Mouse (Mus musculus) liver, embryonic 11.5 days (tissue): ENCODE data around the gene Hist1h2af. TPM values are rescaled to one million over a fixed set of nuclear protein-coding genes. Genes with fewer than 3 reads are reported as not detected.

Source experiments
- ATAC-seq: fragments of 200-750 bp; cut with Nextera tagmentation; replicated peaks from 2 replicates; pipeline ENCODE4 v1.8.0; 2017; ENCODE audit warnings: moderate number of reproducible peaks, mild to moderate bottlenecking, moderate TSS enrichment, moderate library complexity; ENCODE audit not compliant: low FRiP score
- DNase-seq: peaks from one replicate; pipeline ENCODE4 v3.0.0-alpha.2; 2017; ENCODE audit warnings: low spot score
- H3K27ac ChIP-seq: fragments of 300-500 bp; sonication (generic); 2 replicates; pipeline ENCODE4 v1.5.1; 2014; ENCODE audit warnings: mild to moderate bottlenecking, low read depth, low read length, control low read depth
- H3K27me3 ChIP-seq: fragments of 300-500 bp; sonication (generic); replicated peaks from 2 replicates; pipeline ENCODE4 v1.6.1; 2014; ENCODE audit warnings: low read length, mixed read lengths; ENCODE audit not compliant: control insufficient read depth, insufficient read depth
- H3K36me3 ChIP-seq: fragments of 300-500 bp; sonication (generic); 2 replicates; pipeline ENCODE4 v1.6.1; 2014; ENCODE audit warnings: mild to moderate bottlenecking, low read length, moderate library complexity, mixed read lengths; ENCODE audit not compliant: control insufficient read depth, insufficient read depth
- H3K4me1 ChIP-seq: fragments of 300-500 bp; sonication (generic); replicated peaks from 2 replicates; pipeline ENCODE4 v1.6.1; 2014; ENCODE audit warnings: low read length, mixed read lengths; ENCODE audit not compliant: control insufficient read depth, insufficient read depth
- H3K4me2 ChIP-seq: fragments of 300-500 bp; sonication (generic); 2 replicates; pipeline ENCODE4 v1.6.1; 2014; ENCODE audit warnings: mild to moderate bottlenecking, control low read depth, moderate library complexity
- H3K4me3 ChIP-seq: fragments of 300-500 bp; sonication (generic); 2 replicates; pipeline ENCODE4 v1.5.1; 2014; ENCODE audit warnings: low read depth, low read length, control low read depth
- H3K9ac ChIP-seq: fragments of 300-500 bp; sonication (generic); 2 replicates; pipeline ENCODE4 v1.6.1; 2014; ENCODE audit warnings: low read depth, low read length, control low read depth
- H3K9me3 ChIP-seq: fragments of 300-500 bp; sonication (generic); 2 replicates; pipeline ENCODE4 v1.6.1; 2016; ENCODE audit warnings: low read length, inconsistent platforms, mixed read lengths; ENCODE audit not compliant: control insufficient read depth
- WGBS: fragments of 180-500 bp; shearing (Covaris S2); extraction: QIAGEN DNeasy Blood & Tissue Kit; methylation state at CpG from one replicate; pipeline ENCODE4 v1.1.7; 2014; 5-methylcytosine and 5-hydroxymethylcytosine counted together
- polyA plus RNA-seq: library from polyadenylated mRNA; unstranded; fragments of >200 nt; fragmentation: Nextera tagmentation; extraction: Ambion mirVana; gene quantifications from 2 replicates; pipeline ENCODE4 v1.2.1, GENCODE M21; 2014

The Hist1h2af gene
- polyA plus RNA-seq, 1 experiment from 2014 or later = 5.1 TPM

- Histone ChIP-seq H3K9ac (no peak overlapping the region), H3K4me2 (peak overlapping the region; percentile 90), H3K27me3 (no peaks in the 10 kb centered on the region), H3K9me3 (no peaks in the 10 kb centered on the region), H3K27ac (peak overlapping the region; percentile 42; the same call in 1 of the 2 replicates), H3K4me1 (peaks cover 36% of the 10 kb centered on the region), H3K4me3 (peak overlapping the region; percentile 48), H3K36me3 (no peaks in the 10 kb centered on the region)
- 2% methylated on average over 13 of the region's 13 CpGs for WGBS
- peak; percentile 77 for DNase-seq
- peak; percentile 58 for ATAC-seq
These were observed 27.4 kb upstream of the Hist1h2af start for GRCm38 (mm10) chr13:23506351-23506750.

- Histone ChIP-seq H3K36me3 (no peaks in the 10 kb centered on the region), H3K9ac (0 out of 2 replicates have a peak overlapping the region, but pooled peaks have one; percentile 31), H3K4me3 (peak overlapping the region; percentile 48), H3K27ac (peak overlapping the region; percentile 42; the same call in 1 of the 2 replicates), H3K27me3 (no peaks in the 10 kb centered on the region), H3K4me2 (peak overlapping the region; percentile 90), H3K9me3 (no peaks in the 10 kb centered on the region), H3K4me1 (peaks cover 33% of the 10 kb centered on the region)
- ATAC-seq (peak; percentile 71), DNase-seq (peak; percentile 85)
- 8% methylated on average over 14 of the region's 14 CpGs for WGBS
These were observed 26.7 kb upstream of the Hist1h2af start for GRCm38 (mm10) chr13:23506819-23507515.

- DNase-seq = no peak
- Histone ChIP-seq H3K36me3 (no peaks in the 10 kb centered on the region), H3K4me3 (no peak overlapping the region), H3K9me3 (no peaks in the 10 kb centered on the region), H3K9ac (no peak overlapping the region), H3K4me2 (peak overlapping the region; percentile 3; the same call in 1 of the 2 replicates), H3K27me3 (no peaks in the 10 kb centered on the region), H3K27ac (no peak overlapping the region), H3K4me1 (peaks cover 18% of the 10 kb centered on the region)
- 31% methylated on average over 1 of the region's 1 CpGs for WGBS
- ATAC-seq = no peak
These were observed 23.6 kb upstream of the Hist1h2af start for GRCm38 (mm10) chr13:23510127-23510526.

GRCm38 (mm10) chr13:23513517-23513916 is 20.2 kb upstream of the Hist1h2af start:
- no peaks in the 10 kb centered on the region for H3K27me3 ChIP-seq
- H3K9ac ChIP-seq = no peak overlapping the region
- ATAC-seq = no peak
- H3K9me3 ChIP-seq = no peaks in the 10 kb centered on the region
- no peaks in the 10 kb centered on the region for H3K36me3 ChIP-seq
- 85% methylated on average over 1 of the region's 1 CpGs for WGBS
- H3K4me2 ChIP-seq = no peak overlapping the region
- H3K27ac ChIP-seq = no peak overlapping the region
- no peak for DNase-seq
- no peak overlapping the region for H3K4me3 ChIP-seq
- peaks cover 3% of the 10 kb centered on the region; the same call in 1 of the 2 replicates for H3K4me1 ChIP-seq

GRCm38 (mm10) chr13:23515281-23515680 is 18.4 kb upstream of the Hist1h2af start:
- ATAC-seq = no peak
- DNase-seq = no peak
- 66% methylated on average over 5 of the region's 5 CpGs for WGBS
- H3K4me3 ChIP-seq = no peak overlapping the region
- H3K27me3 ChIP-seq = no peaks in the 10 kb centered on the region
- H3K36me3 ChIP-seq = no peaks in the 10 kb centered on the region
- no peak overlapping the region for H3K27ac ChIP-seq
- peaks cover 8% of the 10 kb centered on the region for H3K4me1 ChIP-seq
- no peak overlapping the region for H3K9ac ChIP-seq
- no peaks in the 10 kb centered on the region for H3K9me3 ChIP-seq
- H3K4me2 ChIP-seq = no peak overlapping the region

- Histone ChIP-seq H3K4me3 (peak overlapping the region; percentile 59), H3K9ac (peak overlapping the region; percentile 50), H3K4me2 (peak overlapping the region; percentile 92), H3K36me3 (no peaks in the 10 kb centered on the region), H3K27ac (no peak overlapping the region), H3K4me1 (peaks cover 11% of the 10 kb centered on the region), H3K9me3 (no peaks in the 10 kb centered on the region), H3K27me3 (no peaks in the 10 kb centered on the region)
- WGBS = 55% methylated on average over 15 of the region's 15 CpGs
- DNase-seq (no peak), ATAC-seq (no peak)
These were observed 17.7 kb upstream of the Hist1h2af start for GRCm38 (mm10) chr13:23515826-23516620.

- no peaks in the 10 kb centered on the region for H3K9me3 ChIP-seq
- peak overlapping the region; percentile 92 for H3K4me2 ChIP-seq
- peaks cover 13% of the 10 kb centered on the region for H3K4me1 ChIP-seq
- no peaks in the 10 kb centered on the region for H3K27me3 ChIP-seq
- peak overlapping the region; percentile 70 for H3K27ac ChIP-seq
- WGBS = under 1% methylated on average over 19 of the region's 19 CpGs
- H3K4me3 ChIP-seq = peak overlapping the region; percentile 59
- DNase-seq = no peak
- no peaks in the 10 kb centered on the region for H3K36me3 ChIP-seq
- H3K9ac ChIP-seq = peak overlapping the region; percentile 64; the same call in 1 of the 2 replicates
- peak; percentile 57 for ATAC-seq
These were observed 16.7 kb upstream of the Hist1h2af start for GRCm38 (mm10) chr13:23516822-23517602.

GRCm38 (mm10) chr13:23517603-23518294 is 16.0 kb upstream of the Hist1h2af start:
- Histone ChIP-seq H3K9me3 (no peaks in the 10 kb centered on the region), H3K36me3 (no peaks in the 10 kb centered on the region), H3K27ac (peak overlapping the region; percentile 70), H3K4me1 (peaks cover 16% of the 10 kb centered on the region), H3K9ac (peak overlapping the region; percentile 64), H3K4me2 (peak overlapping the region; percentile 92), H3K27me3 (no peaks in the 10 kb centered on the region), H3K4me3 (peak overlapping the region; percentile 59)
- DNase-seq (peak; percentile 80), ATAC-seq (peak; percentile 80)
- under 1% methylated on average over 27 of the region's 27 CpGs for WGBS
